Mouse (Mus musculus) myocyte (in vitro differentiated cells): ENCODE measurements around the gene Arhgap15. TPM values are rescaled to one million over a fixed set of nuclear protein-coding genes. Genes with fewer than 3 reads are reported as not detected.

ENCODE experiments used
- H3K27me3 ChIP-seq: one replicate; pipeline ENCODE4 v1.6.1; 2011; ENCODE audit not compliant: control insufficient read depth, insufficient read depth, insufficient read length
- H3K36me3 ChIP-seq: one replicate; pipeline ENCODE4 v1.6.1; 2011; ENCODE audit not compliant: control insufficient read depth, insufficient read depth
- H3K4me2 ChIP-seq: one replicate; pipeline ENCODE4 v1.6.1; 2011; ENCODE audit warnings: low read depth, control low read depth
- H3K4me3 ChIP-seq: one replicate; pipeline ENCODE4 v1.5.1; 2011; ENCODE audit warnings: mild to moderate bottlenecking, control low read depth, moderate library complexity
- H3K79me2 ChIP-seq: one replicate; pipeline ENCODE4 v1.6.1; 2011; ENCODE audit not compliant: control insufficient read depth, insufficient read depth
- H3ac ChIP-seq: one replicate; pipeline ENCODE4 v1.6.1; 2011; ENCODE audit not compliant: control insufficient read depth, insufficient read length
- CEBPB ChIP-seq: IDR thresholded peaks from 2 replicates; pipeline ENCODE4 v1.6.1; 2011; ENCODE audit warnings: mild to moderate bottlenecking, moderate library complexity; ENCODE audit not compliant: poor library complexity, insufficient read depth, severe bottlenecking
- E2F4 ChIP-seq: IDR thresholded peaks from one replicate; pipeline ENCODE4 v1.6.1; 2011; ENCODE audit warnings: mild to moderate bottlenecking, control low read depth, moderate library complexity; ENCODE audit not compliant: insufficient read depth
- MAX ChIP-seq: IDR thresholded peaks from one replicate; pipeline ENCODE4 v1.6.1; 2011; ENCODE audit warnings: low read depth, mild to moderate bottlenecking, control low read depth
- MYOD1 ChIP-seq, 3 experiments: IDR thresholded peaks; one replicate each; pipeline ENCODE4 v1.6.1; 2011; ENCODE audit warnings: control low read depth in 2 of 3, low read depth in 2 of 3, mild to moderate bottlenecking in 2 of 3, moderate library complexity in 1 of 3; ENCODE audit not compliant: insufficient read length in 2 of 3, control insufficient read depth in 1 of 3
- MYOG ChIP-seq, 3 experiments: IDR thresholded peaks; one replicate each; pipeline ENCODE4 v1.6.1; 2011; ENCODE audit warnings: control low read depth in 2 of 3, low read depth in 2 of 3, mild to moderate bottlenecking in 2 of 3; ENCODE audit not compliant: insufficient read length in 2 of 3, control insufficient read depth in 1 of 3, insufficient read depth in 1 of 3
- POLR2A ChIP-seq: IDR thresholded peaks from one replicate; pipeline ENCODE4 v1.6.1; 2011; ENCODE audit warnings: low read depth, mild to moderate bottlenecking, control low read depth, moderate library complexity; ENCODE audit not compliant: insufficient read length
- POLR2AphosphoS2 ChIP-seq: IDR thresholded peaks from one replicate; pipeline ENCODE4 v1.6.1; 2011; ENCODE audit warnings: low read depth, control low read depth; ENCODE audit not compliant: insufficient read length
- REST ChIP-seq: IDR thresholded peaks from one replicate; pipeline ENCODE4 v1.6.1; 2011; ENCODE audit warnings: mild to moderate bottlenecking, control low read depth, moderate library complexity; ENCODE audit not compliant: insufficient read depth, insufficient read length
- SRF ChIP-seq: IDR thresholded peaks from one replicate; pipeline ENCODE4 v1.6.1; 2011; ENCODE audit warnings: low read depth; ENCODE audit not compliant: control insufficient read depth, insufficient read length
- TCF12 ChIP-seq: IDR thresholded peaks from one replicate; pipeline ENCODE4 v1.6.1; 2011; ENCODE audit warnings: mild to moderate bottlenecking, control low read depth; ENCODE audit not compliant: poor library complexity, insufficient read depth, severe bottlenecking
- TCF3 ChIP-seq: IDR thresholded peaks from one replicate; pipeline ENCODE4 v1.6.1; 2011; ENCODE audit warnings: low read depth, control low read depth; ENCODE audit not compliant: insufficient read length
- USF1 ChIP-seq: IDR thresholded peaks from one replicate; pipeline ENCODE4 v1.6.1; 2011; ENCODE audit warnings: low read depth, mild to moderate bottlenecking, control low read depth, moderate library complexity
- polyA plus RNA-seq: library from polyadenylated mRNA; unstranded; fragments of >200 nt; fragmentation: generic; extraction: Trizol; gene quantifications from one replicate; pipeline ENCODE4 v1.2.1, GENCODE M21; 2012; ENCODE audit warnings: missing spikeins

Arhgap15 gene
- polyA plus RNA-seq, 1 experiment, result not detected

GRCm38 (mm10) chr2:44274425-44274824 is 525.8 kb downstream of the Arhgap15 start:
- Histone ChIP-seq H3K27me3 (no peaks in the 10 kb centered on the region), H3K4me3 (no peak overlapping the region), H3K4me2 (no peak overlapping the region), H3ac (no peak overlapping the region), H3K79me2 (no peaks in the 10 kb centered on the region), H3K36me3 (no peaks in the 10 kb centered on the region)
- TF ChIP-seq TCF3, result no peak

DNA sequence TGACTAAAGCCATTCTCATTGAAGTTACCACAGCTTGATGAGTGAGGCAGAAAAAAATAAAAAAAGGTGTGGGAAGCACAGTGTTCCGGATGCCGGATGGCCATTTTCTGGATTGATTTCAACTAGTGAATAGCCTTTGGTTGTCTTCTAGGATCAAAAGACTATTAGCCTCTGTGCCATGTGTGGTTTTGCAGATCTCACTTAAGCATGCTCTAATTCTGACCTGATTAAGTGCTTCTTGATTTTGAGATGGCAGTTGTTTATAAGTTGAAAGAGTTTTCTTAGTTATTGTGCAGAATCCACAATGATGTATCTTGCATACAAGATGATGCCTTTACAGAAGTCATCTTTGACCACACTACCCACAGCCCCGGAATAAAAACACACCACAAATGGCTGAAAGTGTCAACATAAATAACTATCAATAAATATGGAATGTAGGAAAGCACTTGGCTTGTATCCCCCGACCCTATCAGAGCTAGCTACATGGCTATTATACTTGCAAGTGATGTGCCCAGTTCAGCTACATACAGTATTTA is 537.6 kb downstream of the Arhgap15 start:
- Histone ChIP-seq H3K4me2 (no peak overlapping the region), H3ac (no peak overlapping the region), H3K79me2 (no peaks in the 10 kb centered on the region), H3K27me3 (no peaks in the 10 kb centered on the region), H3K36me3 (no peaks in the 10 kb centered on the region), H3K4me3 (no peak overlapping the region)
- TF ChIP-seq SRF (no peak), TCF3 (no peak), CEBPB (no peak), REST (no peak), POLR2A (no peak), TCF12 (no peak), MYOD1 (IDR thresholded peaks at IDR 0.05; ENCODE audit: control insufficient read depth in 1 of 3, insufficient read length in 2 of 3, low read depth in 2 of 3) (no peak), MAX (no peak), MYOG (IDR thresholded peaks at IDR 0.05; ENCODE audit: control insufficient read depth in 1 of 3, insufficient read depth in 1 of 3, insufficient read length in 2 of 3, low read depth in 2 of 3) (no peak), E2F4 (no peak)

DNA sequence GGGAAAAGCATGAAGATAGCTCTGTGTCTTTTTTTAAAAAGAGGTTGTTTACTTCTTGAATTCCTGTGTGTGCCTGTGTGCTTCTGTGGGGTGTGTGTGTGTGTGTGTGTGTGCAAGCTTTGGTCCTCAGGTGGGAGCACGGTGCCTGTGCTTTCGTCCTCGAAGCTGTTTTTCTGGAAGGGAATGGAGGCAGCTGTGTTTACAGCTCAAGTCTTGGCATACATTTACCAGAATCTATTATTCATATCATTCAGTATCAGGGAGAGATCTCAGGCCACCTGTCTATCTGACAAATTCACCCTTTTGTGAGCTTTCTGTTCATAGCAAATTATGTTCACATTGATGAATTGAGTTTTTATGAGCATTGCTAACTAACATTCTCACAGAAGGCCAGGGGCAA is 550.5 kb downstream of the Arhgap15 start:
- Histone ChIP-seq H3K27me3 (no peaks in the 10 kb centered on the region), H3K4me2 (no peak overlapping the region), H3ac (no peak overlapping the region), H3K79me2 (no peaks in the 10 kb centered on the region), H3K4me3 (no peak overlapping the region), H3K36me3 (no peaks in the 10 kb centered on the region)
- TF ChIP-seq TCF12, result no peak
- no peak for TF ChIP-seq REST
- TF ChIP-seq POLR2A, result no peak
- no peak for TF ChIP-seq MYOG (IDR thresholded peaks at IDR 0.05; ENCODE audit: control insufficient read depth in 1 of 3, insufficient read depth in 1 of 3, insufficient read length in 2 of 3, low read depth in 2 of 3)
- TF ChIP-seq USF1, result no peak
- TF ChIP-seq MAX, result no peak
- no peak for TF ChIP-seq MYOD1 (IDR thresholded peaks at IDR 0.05; ENCODE audit: control insufficient read depth in 1 of 3, insufficient read length in 2 of 3, low read depth in 2 of 3)
- TF ChIP-seq TCF3, result no peak
- no peak for TF ChIP-seq SRF
- no peak for TF ChIP-seq POLR2AphosphoS2

DNA sequence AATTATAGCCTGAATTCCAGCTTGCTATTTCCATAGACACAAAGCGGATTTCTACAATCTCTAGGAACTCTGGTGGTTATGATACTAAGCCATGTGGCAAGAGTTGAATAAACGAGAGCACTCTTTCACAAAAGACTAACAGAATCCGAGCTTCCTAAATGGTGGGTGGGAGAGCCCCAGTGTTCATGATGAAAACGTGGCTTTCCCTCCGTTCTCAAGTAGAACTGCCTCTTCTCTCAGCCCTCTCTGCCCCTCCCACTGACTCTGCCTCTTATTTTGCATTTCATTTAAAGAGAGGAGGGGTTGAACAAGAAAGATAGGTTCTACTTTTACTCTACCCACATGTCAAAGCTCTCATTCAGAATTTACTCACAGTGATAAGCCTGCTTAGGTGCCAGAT is 551.3 kb downstream of the Arhgap15 start:
- Histone ChIP-seq H3K4me2 (no peak overlapping the region), H3K79me2 (no peaks in the 10 kb centered on the region), H3K27me3 (no peaks in the 10 kb centered on the region), H3K4me3 (no peak overlapping the region), H3ac (no peak overlapping the region), H3K36me3 (no peaks in the 10 kb centered on the region)
- TF ChIP-seq MAX (no peak), REST (no peak), E2F4 (no peak), POLR2A (no peak), POLR2AphosphoS2 (no peak), SRF (no peak), MYOG (IDR thresholded peaks at IDR 0.05; ENCODE audit: control insufficient read depth in 1 of 3, insufficient read depth in 1 of 3, insufficient read length in 2 of 3, low read depth in 2 of 3) (no peak), TCF3 (no peak), MYOD1 (IDR thresholded peaks at IDR 0.05; ENCODE audit: control insufficient read depth in 1 of 3, insufficient read length in 2 of 3, low read depth in 2 of 3) (no peak), TCF12 (no peak), CEBPB (no peak)

GRCm38 (mm10) chr2:44300466-44300865 is 551.8 kb downstream of the Arhgap15 start:
- H3ac ChIP-seq, result no peak overlapping the region
- H3K4me3 ChIP-seq, result no peak overlapping the region
- TF ChIP-seq TCF12 (no peak), USF1 (no peak), POLR2AphosphoS2 (no peak), POLR2A (no peak), MYOD1 (IDR thresholded peaks at IDR 0.05; ENCODE audit: control insufficient read depth in 1 of 3, insufficient read length in 2 of 3, low read depth in 2 of 3) (no peak), MAX (no peak), MYOG (IDR thresholded peaks at IDR 0.05; ENCODE audit: control insufficient read depth in 1 of 3, insufficient read depth in 1 of 3, insufficient read length in 2 of 3, low read depth in 2 of 3) (no peak), SRF (no peak), CEBPB (no peak), TCF3 (no peak), E2F4 (no peak), REST (no peak)
- no peak overlapping the region for H3K4me2 ChIP-seq
- H3K36me3 ChIP-seq, result no peaks in the 10 kb centered on the region
- no peaks in the 10 kb centered on the region for H3K79me2 ChIP-seq
- H3K27me3 ChIP-seq, result no peaks in the 10 kb centered on the region
